Mouse (Mus musculus): ENCODE measurements around the gene Paqr9. TPM values are rescaled to one million over a fixed set of nuclear protein-coding genes. Genes with fewer than 3 reads are reported as not detected.

Paqr9 gene
- total RNA-seq, 2 experiments from 2014 or later: 35.8 to 36.2 TPM

DNA sequence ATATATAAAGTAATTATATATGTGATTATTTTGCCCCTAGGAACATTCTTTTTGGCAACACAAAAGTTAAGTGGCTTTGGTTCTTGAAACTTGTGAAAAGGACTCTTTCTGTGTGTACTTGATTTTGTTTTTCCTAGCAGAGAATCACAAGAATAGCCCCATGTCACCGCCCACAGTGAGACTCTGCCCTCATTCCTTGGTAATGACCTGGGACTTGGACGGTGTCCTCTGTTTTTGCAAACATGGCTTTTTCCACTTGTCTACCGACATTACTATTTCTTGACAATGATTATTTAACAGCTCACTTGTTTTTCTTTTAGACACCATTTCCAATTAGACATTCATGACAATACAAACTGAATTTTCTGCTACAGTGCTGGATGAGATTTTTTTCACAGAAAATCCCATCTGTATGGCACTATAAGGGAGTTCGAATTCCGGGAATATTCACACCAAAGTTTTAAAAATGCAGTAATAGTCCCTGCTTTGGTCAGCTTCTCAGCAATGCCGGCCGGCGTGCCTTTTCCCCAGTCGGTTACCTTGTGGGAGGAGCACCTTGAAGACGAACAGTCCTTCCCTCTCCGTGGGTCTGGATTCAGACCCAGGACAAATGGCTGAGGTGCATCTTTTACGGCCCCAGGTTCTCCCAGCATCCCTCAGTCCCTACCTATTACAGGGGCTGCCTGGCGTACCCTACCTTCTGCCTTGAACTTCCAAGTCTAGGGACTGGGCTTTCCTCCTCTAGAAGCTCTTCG is 55.6 kb downstream of the Paqr9 start:
- intact Hi-C loops (cut with DNase I): no loop called here
- TF ChIP-seq CTCF (IDR thresholded peaks at IDR 0.05): no peak

DNA sequence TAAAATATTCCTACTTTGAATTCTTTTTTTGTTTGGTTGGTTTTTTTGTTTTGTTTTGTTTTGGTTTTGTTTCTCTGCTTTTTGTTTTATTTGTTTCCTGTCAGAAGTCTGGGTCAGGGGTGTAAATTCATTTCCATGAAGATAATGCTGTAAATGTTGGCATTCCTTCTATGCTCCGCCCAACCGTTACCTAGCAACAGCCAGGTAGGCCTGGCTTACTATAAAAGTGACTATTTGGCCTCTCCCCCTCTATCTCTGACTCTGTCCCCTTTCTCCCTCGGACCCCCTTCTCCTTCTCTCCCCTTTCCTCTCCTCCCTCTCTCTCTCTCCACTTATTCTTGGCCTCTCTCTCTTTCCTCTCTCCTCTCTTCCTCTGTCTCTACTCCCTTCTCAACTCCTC is 56.5 kb downstream of the Paqr9 start:
- Histone ChIP-seq H3K4me3 (no peak overlapping the region), H3K27ac (no peak overlapping the region)
- intact Hi-C loops (cut with DNase I): no loop called here
- DNase-seq (ENCODE audit: extremely low spot score in 1 of 2, low spot score in 2 of 2): no peak
- no peak for TF ChIP-seq CTCF (IDR thresholded peaks at IDR 0.05)

More for the DNA sequence above, 55.6 kb downstream of the Paqr9 start:
- no peak for DNase-seq (ENCODE audit: extremely low spot score in 1 of 2, low spot score in 2 of 2)
- Histone ChIP-seq H3K27ac (no peak overlapping the region), H3K4me3 (no peak overlapping the region)

Other genes starting within 250 kb of the Paqr9 start
- gene Chst2, start 152.9 kb upstream of the Paqr9 start, total RNA-seq (2021): 10 to 100 TPM; 66.8 to 67.4 TPM
- gene U2surp, start 47.7 kb upstream of the Paqr9 start, total RNA-seq (2021): 10 to 100 TPM; 67.6 to 69.0 TPM
- gene Pcolce2, start 77.9 kb downstream of the Paqr9 start, total RNA-seq (2021): 1 to 10 TPM; 1.4 to 2.1 TPM
- gene Trpc1, start 190.7 kb downstream of the Paqr9 start, total RNA-seq (2021): 10 to 100 TPM; 44.6 to 50.8 TPM

All from left cerebral cortex, adult 2 months (tissue).